ENCODE assay signal across 21 mouse cellular contexts in the genomic region with DNA sequence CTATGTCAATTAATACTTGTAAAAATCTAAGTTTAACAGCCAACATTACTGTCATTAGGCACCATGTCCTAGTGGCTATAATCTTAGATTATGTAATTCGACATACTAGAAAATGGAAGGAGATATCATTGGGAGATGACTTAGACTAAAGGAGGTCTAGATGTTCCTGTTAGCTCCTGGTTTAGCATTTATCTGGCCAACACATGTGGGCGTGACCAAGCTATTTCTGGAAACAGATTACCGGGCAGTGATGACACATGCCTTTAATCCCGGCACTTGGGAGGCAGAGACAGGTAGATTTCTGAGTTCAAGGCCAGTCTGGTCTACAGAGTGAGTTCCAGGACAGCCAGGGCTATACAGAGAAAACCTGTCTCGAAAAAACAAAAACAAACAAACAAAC. TPM values are rescaled to one million over a fixed set of nuclear protein-coding genes. Genes with fewer than 3 reads are reported as not detected.
"Had no signal": no experiment of that assay in that cellular context is flagged by ENCODE, and none has a peak within 500 bp of the region (broad histone marks: within the 10 kb centered on the region; RNA-seq: fewer than 3 reads in every experiment).

No protein-coding gene starts in this region.

- H3K4me3 ChIP-seq: left cerebral cortex, adult 2 months; limb, embryonic 12.5 days; limb, embryonic 15.5 days; midbrain, embryonic 12.5 days; midbrain, embryonic 15.5 days; myocyte; neural tube, embryonic 13.5 days had no signal

- H3K9me3 ChIP-seq: limb, embryonic 15.5 days; midbrain, embryonic 15.5 days had no signal

- H3K27me3 ChIP-seq: limb, embryonic 12.5 days; limb, embryonic 15.5 days; midbrain, embryonic 12.5 days; midbrain, embryonic 15.5 days; neural tube, embryonic 13.5 days had no signal

- ATAC-seq: intestine, postnatal 0 days; midbrain, embryonic 15.5 days had no signal

- H3K36me3 ChIP-seq: limb, embryonic 12.5 days; limb, embryonic 15.5 days; midbrain, embryonic 12.5 days; midbrain, embryonic 15.5 days; neural tube, embryonic 13.5 days had no signal

- H3K27ac ChIP-seq: kidney, postnatal 0 days; left cerebral cortex, adult 2 months; limb, embryonic 12.5 days; limb, embryonic 15.5 days; midbrain, embryonic 12.5 days; midbrain, embryonic 15.5 days; neural tube, embryonic 13.5 days had no signal

- H3K9ac ChIP-seq: limb, embryonic 12.5 days; limb, embryonic 15.5 days; midbrain, embryonic 12.5 days; midbrain, embryonic 15.5 days; neural tube, embryonic 13.5 days had no signal

- H3K4me2 ChIP-seq: limb, embryonic 12.5 days; limb, embryonic 15.5 days; midbrain, embryonic 12.5 days; midbrain, embryonic 15.5 days; neural tube, embryonic 13.5 days had no signal

- H3K4me1 ChIP-seq: limb, embryonic 12.5 days; limb, embryonic 15.5 days; midbrain, embryonic 12.5 days; midbrain, embryonic 15.5 days; neural tube, embryonic 13.5 days had no signal

- DNase-seq: kidney, adult 2 months; kidney, postnatal 25 days; layer of hippocampus, postnatal 36 days; left cerebral cortex, postnatal 4 days; lung, adult 2 months; lung, postnatal 14 days; lung, postnatal 4 days; retina, postnatal 1 day; thymus, adult 18-20 months; thymus, postnatal 36 days had no signal

RNA-seq across cellular contexts. Expression of a gene that starts 37.1 kb away (rescaled TPM):
- total RNA-seq: monocyte, adult 5-6 weeks; neutrophil, adult 5-6 weeks had no signal
